Mouse (Mus musculus): ENCODE data around the gene Ppp1r13l.

- TF ChIP-seq CTCF (conservative IDR thresholded peaks at IDR 0.05; ENCODE audit: low read length) (no peak), POU5F1 (IDR thresholded peaks at IDR 0.05; ENCODE audit: borderline replicate concordance, low read length) (no peak), NANOG (IDR thresholded peaks at IDR 0.05; ENCODE audit: borderline replicate concordance, low read length) (no peak)
Measured at GRCm38 (mm10) chr7:19327782-19328181, 31.8 kb upstream of the Ppp1r13l start.

Measured in E14TG2a.4 (cell line).